Mouse (Mus musculus) left cerebral cortex, adult 18-20 months (tissue): ENCODE data around the gene Zfp938. TPM values are rescaled to one million over a fixed set of nuclear protein-coding genes. Genes with fewer than 3 reads are reported as not detected.

Experiments used
- DNase-seq, 2 experiments: peaks; one replicate each; pipeline ENCODE4 v3.0.0; 2021 to 2022; ENCODE audit warnings: low spot score in 2 of 2, mixed read lengths in 1 of 2
- long read RNA-seq, 2 experiments: library from polyadenylated mRNA; stranded (forward); transcript quantifications; one replicate each; pipeline ENCODE4 v2.0.0; 2021
- total RNA-seq, 2 experiments: library from RNA; stranded (reverse); gene quantifications; 2 replicates each; pipeline ENCODE4 v1.2.3; 2021

Gene Zfp938
- 10 to 100 TPM; 21.6 to 23.4 TPM for total RNA-seq
- long read RNA-seq, experiment 1, transcript Zfp938-201 (4 exons, 2,035 nt): major isoform, 8 of 21 reads
- long read RNA-seq, experiment 1, partial matches to known transcripts: 7 of 21 reads
- long read RNA-seq, experiment 1, other reads (novel, unspliced or antisense): 2 of 21 reads
- long read RNA-seq, experiment 2, transcript Zfp938-202 (4 exons, 2,124 nt): minor isoform, 6 of 26 reads
- long read RNA-seq, experiment 2, transcript Zfp938-201 (4 exons, 2,035 nt): major isoform, 10 of 26 reads
- long read RNA-seq, experiment 2, partial matches to known transcripts: 7 of 26 reads
- long read RNA-seq, experiment 2, other reads (novel, unspliced or antisense): 3 of 26 reads

DNA sequence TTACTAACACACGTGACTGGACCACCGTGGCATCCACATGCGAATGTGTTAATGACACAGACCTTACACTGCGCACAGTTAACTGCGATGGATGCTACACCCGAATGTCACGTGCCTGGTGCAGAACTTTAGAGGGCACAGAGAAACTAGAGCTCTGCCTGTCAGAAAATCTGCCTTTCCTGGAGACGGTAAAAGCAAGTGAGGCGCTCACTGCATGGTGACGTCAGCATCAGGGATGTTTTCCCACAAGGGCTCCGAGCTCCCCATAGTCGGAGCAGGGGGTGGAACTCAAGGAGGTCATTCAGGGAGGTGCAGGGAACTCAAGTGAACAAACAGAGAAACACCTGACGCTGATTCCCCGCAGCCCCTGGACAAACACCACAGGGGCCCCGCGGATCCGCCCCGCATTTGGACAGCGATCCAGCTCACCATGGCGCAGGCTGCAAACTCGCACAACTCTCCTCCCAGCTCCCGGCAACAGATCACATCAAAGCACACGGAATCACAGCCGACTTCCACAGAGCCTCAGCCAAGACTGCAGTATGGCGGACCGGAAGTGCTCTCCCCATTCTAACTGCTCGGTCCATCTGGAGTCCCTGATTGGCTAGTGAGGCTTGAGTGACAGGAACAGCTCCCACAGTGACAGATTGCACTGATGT, at the start of gene Zfp938:
Gene Zfp938 (minus strand): TSS at position 539 of the 659 bp plus-strand sequence.
- DNase-seq: peak; percentile 78 to 89

DNA sequence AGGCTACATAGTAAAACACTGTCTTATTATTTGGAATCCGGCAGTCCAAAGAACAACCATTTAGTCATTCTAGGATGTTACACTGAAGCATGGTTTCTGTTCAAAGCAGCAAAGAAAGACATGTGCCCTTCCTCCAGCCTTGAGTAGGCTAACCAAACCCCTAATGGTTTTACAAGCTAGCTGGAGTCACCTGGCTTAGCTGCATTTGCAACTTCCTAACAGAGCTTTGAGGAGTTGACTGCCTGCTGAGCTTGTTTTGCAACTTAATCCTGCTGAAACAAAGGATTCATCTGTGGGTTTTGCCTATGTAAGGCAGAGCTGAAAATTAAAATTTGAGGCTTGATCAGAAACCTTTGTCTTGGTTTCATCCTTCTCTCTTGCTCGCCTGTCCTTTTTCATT, 16.3 kb upstream of the Zfp938 start:
- no peak for DNase-seq

DNA sequence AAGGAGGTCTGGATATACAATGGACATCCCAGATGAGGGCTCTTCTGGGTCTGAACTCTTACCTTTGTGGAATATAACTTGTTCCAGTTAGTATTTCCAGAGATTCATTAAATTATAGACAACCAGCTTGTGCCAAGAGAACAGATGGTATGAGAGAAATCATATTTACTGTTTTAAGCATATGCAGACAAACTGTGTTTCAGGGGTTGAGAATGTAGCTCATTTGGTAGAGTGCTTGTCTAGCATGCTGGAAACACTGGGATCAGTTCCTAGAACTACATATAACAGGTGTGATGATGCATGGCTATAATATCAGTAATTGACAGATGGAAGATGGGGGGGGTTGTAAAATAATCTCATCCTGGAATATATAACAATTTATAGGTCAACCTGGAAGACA, 3.9 kb upstream of the Zfp938 start:
- DNase-seq: no peak

DNA sequence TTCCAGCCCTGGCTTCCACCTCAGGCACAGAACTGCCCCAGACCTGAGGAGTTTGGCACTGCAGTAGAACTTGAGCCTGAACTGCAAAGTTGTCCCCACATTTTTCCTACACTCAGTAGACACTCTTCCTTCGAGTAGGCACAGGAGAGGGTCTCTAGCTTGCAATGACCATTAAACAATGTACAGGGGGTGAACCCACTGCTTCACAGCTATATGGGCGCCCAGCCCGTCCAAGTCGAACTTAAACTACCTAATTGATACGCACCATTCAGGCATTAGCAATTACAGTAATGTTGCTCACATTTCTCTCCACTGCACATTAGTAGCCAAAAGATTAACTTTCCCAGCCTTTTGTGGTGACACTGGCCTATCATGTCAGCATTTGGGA, 315 bp upstream of the Zfp938 start:
- no peak for DNase-seq

DNA sequence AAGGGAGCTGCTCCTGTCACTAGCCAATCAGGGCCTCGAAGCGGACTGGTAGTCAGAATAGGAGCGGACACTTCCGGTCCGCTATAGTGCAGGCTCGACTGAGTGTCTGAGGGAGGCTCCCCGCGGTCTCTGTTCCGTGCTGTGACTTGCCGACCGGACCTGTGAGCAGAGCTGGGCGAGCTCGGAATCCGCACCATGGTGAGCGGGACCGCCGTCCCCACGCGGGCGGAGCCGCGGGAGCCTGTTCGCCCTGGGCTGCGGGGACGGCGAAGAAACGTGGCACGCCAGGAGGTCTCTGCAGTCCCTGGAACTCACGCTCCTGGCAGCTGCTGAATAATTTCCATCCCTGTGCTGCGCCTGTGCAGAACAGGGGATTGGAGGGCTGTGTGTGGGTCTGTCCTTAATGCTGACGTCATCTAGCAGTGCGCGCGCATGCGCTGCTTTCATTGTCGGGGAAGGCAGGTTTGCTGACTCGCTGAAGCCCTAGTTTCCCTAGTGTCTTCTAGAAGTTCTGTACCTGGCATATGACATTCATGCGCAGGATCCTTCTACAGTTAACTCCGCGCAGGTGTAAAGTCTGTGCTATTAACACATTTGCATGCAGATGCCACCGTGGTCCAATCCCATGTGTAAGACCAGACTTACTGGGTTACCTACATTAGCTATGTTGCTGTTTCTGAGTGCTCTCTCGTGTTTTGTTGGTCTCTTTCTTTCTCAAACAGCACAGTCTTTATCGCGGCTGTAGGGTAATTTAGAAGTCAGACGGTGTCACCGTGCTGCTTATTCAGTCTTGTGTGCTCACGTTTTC, 62.6 kb downstream of the Zfp938 start:
- peak; percentile 82 to 87 for DNase-seq

Other genes starting within 250 kb of the Zfp938 start
- gene Zfp873, start 193.2 kb downstream of the Zfp938 start, total RNA-seq: 10 to 100 TPM; 11.9 to 12.4 TPM
- 1 to 10 TPM; 8.9 to 9.0 TPM for gene BC024063, start 157.9 kb downstream of the Zfp938 start, total RNA-seq
- 1 to 10 TPM; 7.6 TPM for gene AU041133, start 113.3 kb downstream of the Zfp938 start, total RNA-seq
- gene 4932415D10Rik, start 75.3 kb upstream of the Zfp938 start, total RNA-seq: not detected
- 10 to 100 TPM in 1 of 2 experiments, 1 to 10 TPM in 1; 9.2 to 10.9 TPM for gene Gm4924, start 113.0 kb upstream of the Zfp938 start, total RNA-seq